Mouse (Mus musculus): Measurements from ENCODE around the gene Tpgs1.

GRCm38 (mm10) chr10:79631432-79631831 is 37.7 kb upstream of the Tpgs1 start:
- no peak for TF ChIP-seq POLR2A (IDR thresholded peaks at IDR 0.05; ENCODE audit: borderline replicate concordance, control insufficient read depth, low read depth, low read length)
- no peak for TF ChIP-seq CTCF (IDR thresholded peaks at IDR 0.05; ENCODE audit: control insufficient read depth, insufficient read depth, low read length)
